Mouse (Mus musculus) limb, embryonic 14.5 days (tissue): ENCODE results near the gene Slc7a6os. TPM values are rescaled to one million over a fixed set of nuclear protein-coding genes. Genes with fewer than 3 reads are reported as not detected.

Experiments used
- ATAC-seq: fragments of 200-750 bp; cut with Nextera tagmentation; 2 replicates; pipeline ENCODE4 v1.8.0; 2017; ENCODE audit warnings: low read depth, moderate number of reproducible peaks, moderate TSS enrichment; ENCODE audit not compliant: low FRiP score
- DNase-seq: peaks from one replicate; pipeline ENCODE4 v3.0.0-alpha.2; 2015; ENCODE audit warnings: low spot score
- H3K27ac ChIP-seq: fragments of 300-500 bp; sonication (generic); replicated peaks from 2 replicates; pipeline ENCODE4 v1.5.1; 2014; ENCODE audit warnings: low read depth, mild to moderate bottlenecking, low read length, moderate library complexity, mixed read lengths
- H3K27me3 ChIP-seq: fragments of 300-500 bp; sonication (generic); 2 replicates; pipeline ENCODE4 v1.6.1; 2014; ENCODE audit warnings: low read length, mixed read lengths; ENCODE audit not compliant: control insufficient read depth, insufficient read depth
- H3K36me3 ChIP-seq: fragments of 300-500 bp; sonication (generic); 2 replicates; pipeline ENCODE4 v1.6.1; 2014; ENCODE audit warnings: mild to moderate bottlenecking, low read length, moderate library complexity, mixed read lengths; ENCODE audit not compliant: control insufficient read depth, insufficient read depth
- H3K4me1 ChIP-seq: fragments of 300-500 bp; sonication (generic); 2 replicates; pipeline ENCODE4 v1.6.1; 2014; ENCODE audit warnings: antibody characterized with exemption, low read length, mixed read lengths; ENCODE audit not compliant: control insufficient read depth, insufficient read depth
- H3K4me2 ChIP-seq: fragments of 300-500 bp; sonication (generic); replicated peaks from 2 replicates; pipeline ENCODE4 v1.6.1; 2014; ENCODE audit warnings: low read depth, mild to moderate bottlenecking, low read length, moderate library complexity; ENCODE audit not compliant: severe bottlenecking
- H3K4me3 ChIP-seq: fragments of 300-500 bp; sonication (generic); replicated peaks from 2 replicates; pipeline ENCODE4 v1.5.1; 2014; ENCODE audit warnings: low read length
- H3K9ac ChIP-seq: fragments of 300-500 bp; sonication (generic); 2 replicates; pipeline ENCODE4 v1.6.1; 2014; ENCODE audit warnings: mild to moderate bottlenecking, low read depth, low read length, moderate library complexity; ENCODE audit not compliant: severe bottlenecking
- H3K9me3 ChIP-seq: fragments of 300-500 bp; sonication (generic); 2 replicates; pipeline ENCODE4 v1.6.1; 2016; ENCODE audit warnings: low read length; ENCODE audit not compliant: control insufficient read depth
- POLR2A ChIP-seq: fragments of 200-500 bp; IDR thresholded peaks from 2 replicates; pipeline ENCODE4 v1.8.0; 2012; ENCODE audit warnings: inconsistent platforms, mild to moderate bottlenecking, moderate library complexity, borderline replicate concordance; ENCODE audit not compliant: insufficient read depth, insufficient read length; ENCODE audit errors: extremely low read depth
- WGBS: fragments of 180-500 bp; shearing (Covaris S2); extraction: QIAGEN DNeasy Blood & Tissue Kit; methylation state at CpG from one replicate; pipeline ENCODE4 v1.1.7; 2014; 5-methylcytosine and 5-hydroxymethylcytosine counted together
- polyA plus RNA-seq, 2 experiments: library from polyadenylated mRNA; depleted of rRNA in 1 of 2; stranded (reverse) in 1 of 2; unstranded in 1 of 2; fragments of >200 nt; fragmentation: Nextera tagmentation in 1 of 2; extraction: Ambion mirVana in 1 of 2; gene quantifications; 2 replicates each; pipeline versions ENCODE4 v1.2.1 to v1.2.3; 2012 to 2014

Gene Slc7a6os
- polyA plus RNA-seq, 2 experiments = 32.5 to 52.4 TPM

DNA sequence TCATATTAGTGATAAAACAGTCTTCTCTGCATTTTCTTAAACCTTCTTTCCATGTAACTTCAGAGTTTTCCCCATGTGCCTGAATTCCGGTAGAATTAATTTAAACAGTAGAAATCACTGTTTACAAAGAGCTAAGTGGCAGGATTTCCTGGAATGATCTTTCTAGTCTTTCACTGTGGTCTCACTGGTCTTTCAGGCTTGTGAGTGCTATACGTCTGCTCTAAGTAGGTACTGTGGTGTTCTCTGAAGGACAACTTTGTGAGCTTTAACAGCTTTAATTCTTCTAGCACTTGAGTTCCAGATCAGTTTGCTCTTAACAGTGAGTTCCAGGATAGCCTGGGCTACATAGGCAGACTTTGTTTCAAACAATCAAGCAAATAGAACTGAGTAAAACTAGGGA is 32.3 kb downstream of the Slc7a6os start:
- Histone ChIP-seq H3K36me3 (peaks cover 7% of the 10 kb centered on the region), H3K9ac (no peak overlapping the region), H3K4me3 (no peak overlapping the region), H3K27ac (no peak overlapping the region), H3K4me1 (peaks cover 4% of the 10 kb centered on the region; the same call in 1 of the 2 replicates), H3K27me3 (no peaks in the 10 kb centered on the region), H3K9me3 (no peaks in the 10 kb centered on the region), H3K4me2 (no peak overlapping the region)
- TF ChIP-seq POLR2A = no peak
- DNase-seq (no peak), ATAC-seq (no peak)
- 70% methylated on average over 2 of the region's 2 CpGs for WGBS

- Histone ChIP-seq H3K36me3 (peaks cover 7% of the 10 kb centered on the region), H3K9ac (no peak overlapping the region), H3K4me2 (no peak overlapping the region), H3K4me1 (peaks cover 4% of the 10 kb centered on the region; the same call in 1 of the 2 replicates), H3K4me3 (no peak overlapping the region), H3K27me3 (no peaks in the 10 kb centered on the region), H3K27ac (no peak overlapping the region), H3K9me3 (no peaks in the 10 kb centered on the region)
- WGBS = 77% methylated on average over 1 of the region's 1 CpGs
- ATAC-seq (no peak), DNase-seq (no peak)
- TF ChIP-seq POLR2A = no peak
Observed at GRCm38 (mm10) chr8:106177594-106177993, 33.1 kb downstream of the Slc7a6os start.

GRCm38 (mm10) chr8:106176891-106177290 is 33.8 kb downstream of the Slc7a6os start:
- H3K4me3 ChIP-seq = no peak overlapping the region
- H3K9ac ChIP-seq = no peak overlapping the region; the same call in 1 of the 2 replicates
- no peaks in the 10 kb centered on the region for H3K27me3 ChIP-seq
- H3K4me1 ChIP-seq = peaks cover 4% of the 10 kb centered on the region; the same call in 1 of the 2 replicates
- H3K9me3 ChIP-seq = no peaks in the 10 kb centered on the region
- peaks cover 7% of the 10 kb centered on the region for H3K36me3 ChIP-seq
- 18% methylated on average over 1 of the region's 1 CpGs for whole genome bisulfite sequencing
- no peak for TF ChIP-seq POLR2A
- ATAC-seq = peak; percentile 55; the same call in 1 of the 2 replicates
- H3K4me2 ChIP-seq = no peak overlapping the region
- H3K27ac ChIP-seq = no peak overlapping the region
- DNase-seq = peak; percentile 61

GRCm38 (mm10) chr8:106173566-106173965 is 37.2 kb downstream of the Slc7a6os start:
- Histone ChIP-seq H3K27ac (no peak overlapping the region), H3K9ac (no peak overlapping the region), H3K4me1 (peaks cover 15% of the 10 kb centered on the region), H3K9me3 (no peaks in the 10 kb centered on the region), H3K4me2 (no peak overlapping the region), H3K36me3 (no peaks in the 10 kb centered on the region), H3K27me3 (no peaks in the 10 kb centered on the region), H3K4me3 (no peak overlapping the region)
- TF ChIP-seq POLR2A = no peak
- DNase-seq (no peak), ATAC-seq (no peak)
- 89% methylated on average over 3 of the region's 3 CpGs for WGBS

GRCm38 (mm10) chr8:106169934-106170480 is 40.7 kb downstream of the Slc7a6os start:
- peak overlapping the region; percentile 80 for H3K4me3 ChIP-seq
- no peak for TF ChIP-seq POLR2A
- DNase-seq = no peak
- ATAC-seq = no peak
- H3K27me3 ChIP-seq = no peaks in the 10 kb centered on the region
- no peak overlapping the region for H3K27ac ChIP-seq
- H3K9me3 ChIP-seq = no peaks in the 10 kb centered on the region
- peaks cover 10% of the 10 kb centered on the region for H3K4me1 ChIP-seq
- H3K9ac ChIP-seq = peak overlapping the region; percentile 82
- 24% methylated on average over 6 of the region's 6 CpGs for whole genome bisulfite sequencing
- H3K36me3 ChIP-seq = no peaks in the 10 kb centered on the region
- peak overlapping the region; percentile 93 for H3K4me2 ChIP-seq
